Mouse (Mus musculus): ENCODE results near the gene Syde2. TPM values are rescaled to one million over a fixed set of nuclear protein-coding genes. Genes with fewer than 3 reads are reported as not detected.

The Syde2 gene
- polyA plus RNA-seq, 1 experiment: 1.3 TPM

DNA sequence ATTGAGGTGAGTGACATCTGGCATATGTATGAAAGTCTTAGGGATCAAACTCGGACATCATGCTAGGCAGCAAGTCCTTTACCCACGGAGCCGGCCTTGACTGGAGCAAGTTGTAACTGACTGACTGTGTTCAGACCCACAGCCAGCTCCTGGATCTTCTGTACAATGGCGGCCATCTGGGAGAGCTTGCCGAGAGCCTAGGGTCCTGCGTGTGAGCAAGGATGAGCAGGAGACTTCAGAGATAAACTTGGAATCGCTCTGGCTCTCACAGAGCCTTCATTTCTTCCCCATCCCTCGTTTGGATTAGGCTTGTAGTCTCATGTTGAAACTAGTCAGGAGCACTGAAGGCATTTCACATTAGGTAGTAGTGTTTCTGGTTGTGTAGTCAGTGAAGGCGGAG, 34.6 kb downstream of the Syde2 start:
- no peaks in the 10 kb centered on the region for H3K27me3 ChIP-seq (ENCODE audit: control insufficient read depth, insufficient read depth, low read length)
- TF ChIP-seq POLR2A (IDR thresholded peaks at IDR 0.05; ENCODE audit: borderline replicate concordance, insufficient read depth, low read length): no peak
- no peak for TF ChIP-seq CTCF (IDR thresholded peaks at IDR 0.05; ENCODE audit: borderline replicate concordance, insufficient read depth, low read depth, low read length)
- H3K4me3 ChIP-seq (replicated peaks; ENCODE audit: insufficient read depth, low read depth, low read length): no peak overlapping the region
- H3K27ac ChIP-seq (ENCODE audit: insufficient read depth, low read length): no peak overlapping the region
- 81% methylated on average over 9 of the region's 9 CpGs for WGBS
- H3K4me1 ChIP-seq (ENCODE audit: control insufficient read depth, insufficient read depth, low read length): no peaks in the 10 kb centered on the region
- DNase-seq: no peak

DNA sequence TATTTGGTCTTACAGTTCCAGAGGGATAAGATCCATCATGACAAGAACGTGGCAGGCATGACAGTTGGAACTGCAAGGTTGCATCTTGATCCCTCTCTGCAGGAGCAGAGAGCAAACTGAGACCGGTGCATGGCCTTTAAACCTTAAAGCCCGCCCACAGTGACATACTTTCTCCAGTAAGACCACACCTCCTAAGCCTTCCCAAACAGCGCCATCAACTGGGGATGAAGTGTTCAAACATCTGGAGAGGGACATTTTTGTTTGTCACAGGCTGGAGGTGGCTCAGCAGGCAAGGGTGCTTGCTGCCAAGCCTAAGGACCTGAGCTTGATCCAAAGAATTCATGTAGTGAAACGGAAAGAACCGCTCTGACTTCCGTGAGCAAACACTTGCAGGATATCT, 37.1 kb downstream of the Syde2 start:
- TF ChIP-seq POLR2A (IDR thresholded peaks at IDR 0.05; ENCODE audit: borderline replicate concordance, insufficient read depth, low read length) (no peak), CTCF (IDR thresholded peaks at IDR 0.05; ENCODE audit: borderline replicate concordance, insufficient read depth, low read depth, low read length) (no peak)
- whole genome bisulfite sequencing: 72% methylated on average over 7 of the region's 7 CpGs
- no peak for DNase-seq
- no peaks in the 10 kb centered on the region for H3K4me1 ChIP-seq (ENCODE audit: control insufficient read depth, insufficient read depth, low read length)
- no peak overlapping the region for H3K27ac ChIP-seq (ENCODE audit: insufficient read depth, low read length)
- no peaks in the 10 kb centered on the region for H3K27me3 ChIP-seq (ENCODE audit: control insufficient read depth, insufficient read depth, low read length)
- H3K4me3 ChIP-seq (replicated peaks; ENCODE audit: insufficient read depth, low read depth, low read length): no peak overlapping the region

DNA sequence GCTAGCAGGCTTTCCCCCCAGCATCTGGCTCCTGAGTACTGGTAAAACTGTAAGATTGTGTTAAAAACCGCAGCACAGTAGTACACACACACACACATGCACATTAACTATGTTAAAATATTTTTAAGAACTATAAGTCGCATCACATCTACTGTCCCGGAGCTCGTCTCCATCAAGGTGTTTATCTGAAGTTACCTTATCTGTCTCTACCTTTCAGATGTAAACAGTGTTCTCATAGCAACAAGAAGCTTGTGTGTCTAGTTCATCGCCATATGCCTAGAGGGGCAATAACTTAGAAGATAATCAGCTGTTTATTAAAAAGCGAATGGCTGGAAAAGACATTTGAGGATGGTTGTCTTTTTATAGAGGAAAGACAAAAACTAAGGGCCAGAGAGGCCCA, 37.8 kb downstream of the Syde2 start:
- H3K4me3 ChIP-seq (replicated peaks; ENCODE audit: insufficient read depth, low read depth, low read length): no peak overlapping the region
- 96% methylated on average over 6 of the region's 6 CpGs for WGBS
- no peak for DNase-seq
- no peaks in the 10 kb centered on the region for H3K27me3 ChIP-seq (ENCODE audit: control insufficient read depth, insufficient read depth, low read length)
- H3K27ac ChIP-seq (ENCODE audit: insufficient read depth, low read length): no peak overlapping the region
- H3K4me1 ChIP-seq (ENCODE audit: control insufficient read depth, insufficient read depth, low read length): no peaks in the 10 kb centered on the region
- TF ChIP-seq CTCF (IDR thresholded peaks at IDR 0.05; ENCODE audit: borderline replicate concordance, insufficient read depth, low read depth, low read length) (no peak), POLR2A (IDR thresholded peaks at IDR 0.05; ENCODE audit: borderline replicate concordance, insufficient read depth, low read length) (no peak)

DNA sequence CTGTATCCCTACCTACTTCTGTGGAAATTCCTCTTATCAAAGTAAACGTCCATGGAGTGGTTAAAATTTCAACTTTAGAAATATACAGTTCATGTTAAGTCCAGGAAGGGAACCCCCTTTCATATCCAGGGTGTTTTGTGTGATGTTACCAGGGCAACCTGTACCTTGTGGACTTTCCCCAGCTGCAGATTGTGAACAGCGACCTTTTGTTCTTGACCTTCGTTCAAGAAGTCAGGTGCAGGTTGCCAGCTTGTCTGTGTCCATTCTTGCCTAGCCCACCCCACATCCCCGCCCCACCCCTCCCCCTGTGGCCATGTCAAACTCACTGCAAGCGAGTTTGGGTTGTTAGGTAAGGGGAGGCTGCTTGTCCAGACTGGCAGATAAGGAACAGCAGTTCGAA, 39.4 kb downstream of the Syde2 start:
- Histone ChIP-seq H3K27me3 (ENCODE audit: control insufficient read depth, insufficient read depth, low read length) (no peaks in the 10 kb centered on the region), H3K27ac (ENCODE audit: insufficient read depth, low read length) (no peak overlapping the region), H3K4me1 (ENCODE audit: control insufficient read depth, insufficient read depth, low read length) (no peaks in the 10 kb centered on the region), H3K4me3 (replicated peaks; ENCODE audit: insufficient read depth, low read depth, low read length) (no peak overlapping the region)
- 50% methylated on average over 6 of the region's 6 CpGs for WGBS
- DNase-seq: no peak
- TF ChIP-seq CTCF (IDR thresholded peaks at IDR 0.05; ENCODE audit: borderline replicate concordance, insufficient read depth, low read depth, low read length) (no peak), POLR2A (IDR thresholded peaks at IDR 0.05; ENCODE audit: borderline replicate concordance, insufficient read depth, low read length) (no peak)

DNA sequence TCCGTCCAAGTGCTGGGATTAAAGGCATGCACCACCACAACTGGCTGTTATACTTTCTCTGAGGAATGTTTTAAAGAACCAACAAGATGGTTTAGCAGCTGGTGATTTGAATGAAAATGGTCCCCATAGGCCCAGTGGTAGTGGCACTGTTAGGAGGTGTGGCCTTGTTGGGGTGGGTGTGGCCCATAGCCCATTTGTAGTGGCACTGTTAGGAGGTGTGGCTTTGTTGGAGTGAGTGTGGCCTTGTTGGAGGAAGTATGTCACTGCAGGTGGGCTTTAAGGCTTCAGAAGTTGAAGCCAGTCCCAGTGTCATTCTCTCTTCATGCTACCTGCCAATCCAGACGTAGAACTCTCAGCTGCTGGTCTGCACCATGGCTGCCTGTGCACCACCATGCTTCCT, 40.7 kb downstream of the Syde2 start:
- no peak overlapping the region for H3K4me3 ChIP-seq (replicated peaks; ENCODE audit: insufficient read depth, low read depth, low read length)
- TF ChIP-seq CTCF (IDR thresholded peaks at IDR 0.05; ENCODE audit: borderline replicate concordance, insufficient read depth, low read depth, low read length): no peak
- no peak for TF ChIP-seq POLR2A (IDR thresholded peaks at IDR 0.05; ENCODE audit: borderline replicate concordance, insufficient read depth, low read length)
- WGBS: 75% methylated on average over 2 of the region's 2 CpGs
- no peak for DNase-seq
- no peaks in the 10 kb centered on the region for H3K27me3 ChIP-seq (ENCODE audit: control insufficient read depth, insufficient read depth, low read length)
- H3K27ac ChIP-seq (ENCODE audit: insufficient read depth, low read length): no peak overlapping the region
- no peaks in the 10 kb centered on the region for H3K4me1 ChIP-seq (ENCODE audit: control insufficient read depth, insufficient read depth, low read length)

DNA sequence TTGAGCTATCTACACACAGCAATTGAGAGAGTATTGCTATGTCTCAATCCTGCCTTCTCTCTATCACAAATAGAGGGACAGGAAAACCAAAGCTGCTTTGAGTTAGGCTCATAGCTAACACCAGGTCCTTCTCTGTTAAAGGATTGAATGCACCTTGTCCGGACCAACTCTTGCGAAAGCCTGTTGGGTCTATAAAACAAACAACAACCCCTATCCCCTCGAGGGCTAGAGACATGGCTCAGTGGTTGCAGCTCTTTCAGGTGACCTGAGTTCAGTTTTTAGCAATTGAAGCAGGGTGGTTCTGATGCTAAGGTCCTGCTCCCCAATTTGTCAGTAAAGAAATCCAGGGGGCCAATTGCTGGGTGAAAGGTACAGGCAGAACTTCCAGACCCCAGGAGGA, 41.6 kb downstream of the Syde2 start:
- H3K27me3 ChIP-seq (ENCODE audit: control insufficient read depth, insufficient read depth, low read length): no peaks in the 10 kb centered on the region
- DNase-seq: no peak
- H3K4me3 ChIP-seq (replicated peaks; ENCODE audit: insufficient read depth, low read depth, low read length): no peak overlapping the region
- no peaks in the 10 kb centered on the region for H3K4me1 ChIP-seq (ENCODE audit: control insufficient read depth, insufficient read depth, low read length)
- TF ChIP-seq CTCF (IDR thresholded peaks at IDR 0.05; ENCODE audit: borderline replicate concordance, insufficient read depth, low read depth, low read length) (no peak), POLR2A (IDR thresholded peaks at IDR 0.05; ENCODE audit: borderline replicate concordance, insufficient read depth, low read length) (no peak)
- 78% methylated on average over 3 of the region's 3 CpGs for WGBS
- no peak overlapping the region for H3K27ac ChIP-seq (ENCODE audit: insufficient read depth, low read length)

DNA sequence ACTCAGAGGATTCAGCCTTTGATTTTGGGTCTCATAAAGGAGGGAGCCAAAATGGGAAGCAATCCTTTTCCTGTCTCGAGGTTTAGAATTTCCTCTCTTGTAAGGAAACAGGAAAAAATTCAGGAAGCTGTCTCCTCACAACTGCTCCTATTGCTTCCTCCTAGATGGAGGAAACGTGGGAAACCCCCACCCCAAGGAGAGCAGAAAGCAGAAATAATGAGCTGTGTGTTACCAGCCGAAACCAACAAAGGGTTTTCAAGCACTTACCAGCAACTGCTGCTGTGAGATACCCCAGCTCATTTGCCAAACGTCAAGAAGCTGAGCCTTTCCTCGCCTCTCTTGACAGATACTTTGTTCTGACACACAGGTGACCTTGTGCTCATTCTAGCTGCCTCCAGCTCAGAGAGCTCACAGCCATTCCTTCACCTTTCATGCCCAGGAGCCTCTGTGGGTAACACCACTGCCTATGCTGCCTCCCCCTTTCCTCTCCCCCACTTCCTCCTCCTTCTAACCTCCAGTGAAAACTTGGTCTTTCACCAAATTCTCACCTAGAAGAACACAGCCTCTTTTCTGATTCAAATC, 42.7 kb downstream of the Syde2 start:
- WGBS: 25% methylated on average over 5 of the region's 5 CpGs
- H3K27ac ChIP-seq (ENCODE audit: insufficient read depth, low read length): no peak overlapping the region

DNA sequence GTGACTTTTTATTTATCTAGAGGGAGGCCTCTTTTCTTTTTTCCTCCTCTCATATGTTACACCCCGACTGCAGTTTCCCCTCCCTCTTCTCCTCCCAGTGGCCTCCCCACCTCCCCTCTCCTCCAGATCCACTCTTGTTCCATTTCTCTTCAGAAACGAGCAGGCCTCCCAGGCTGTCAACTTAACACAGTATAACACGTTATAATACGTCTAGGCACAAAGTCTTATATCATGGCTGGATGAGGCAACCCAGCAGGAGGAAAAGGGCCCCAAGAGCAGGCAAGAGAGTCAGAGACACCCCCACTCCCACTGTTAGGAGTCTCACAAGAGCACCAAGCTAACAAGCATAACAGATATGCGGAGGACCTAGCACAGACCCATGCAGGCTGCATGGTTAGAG, 45.3 kb downstream of the Syde2 start:
- Histone ChIP-seq H3K27ac (ENCODE audit: insufficient read depth, low read length) (no peak overlapping the region), H3K4me3 (replicated peaks; ENCODE audit: insufficient read depth, low read depth, low read length) (no peak overlapping the region), H3K4me1 (ENCODE audit: control insufficient read depth, insufficient read depth, low read length) (no peaks in the 10 kb centered on the region), H3K27me3 (ENCODE audit: control insufficient read depth, insufficient read depth, low read length) (no peaks in the 10 kb centered on the region)
- DNase-seq: no peak
- TF ChIP-seq POLR2A (IDR thresholded peaks at IDR 0.05; ENCODE audit: borderline replicate concordance, insufficient read depth, low read length) (no peak), CTCF (IDR thresholded peaks at IDR 0.05; ENCODE audit: borderline replicate concordance, insufficient read depth, low read depth, low read length) (no peak)
- WGBS: 77% methylated on average over 5 of the region's 5 CpGs

More for the DNA sequence above, 42.7 kb downstream of the Syde2 start:
- H3K4me1 ChIP-seq (ENCODE audit: control insufficient read depth, insufficient read depth, low read length): no peaks in the 10 kb centered on the region
- no peak for DNase-seq
- H3K27me3 ChIP-seq (ENCODE audit: control insufficient read depth, insufficient read depth, low read length): no peaks in the 10 kb centered on the region
- no peak overlapping the region for H3K4me3 ChIP-seq (replicated peaks; ENCODE audit: insufficient read depth, low read depth, low read length)
- no peak for TF ChIP-seq CTCF (IDR thresholded peaks at IDR 0.05; ENCODE audit: borderline replicate concordance, insufficient read depth, low read depth, low read length)
- no peak for TF ChIP-seq POLR2A (IDR thresholded peaks at IDR 0.05; ENCODE audit: borderline replicate concordance, insufficient read depth, low read length)

Measured in cerebellum, adult 2 months (tissue).